Mouse (Mus musculus) brain, embryonic 14.5 days (tissue): ENCODE measurements at regions not wholly inside any gene's neighbourhood (a gene's known extent, or its start where the extent isn't known, plus 50 kb on each side); places are given as distances from the start of the nearest gene placed in this dataset.

Source experiments
- CTCF ChIP-seq: fragments of 200-500 bp; IDR thresholded peaks from 2 replicates; pipeline ENCODE4 v1.5.1; 2012; ENCODE audit warnings: inconsistent platforms, mild to moderate bottlenecking, moderate library complexity, borderline replicate concordance; ENCODE audit not compliant: insufficient read depth, insufficient read length; ENCODE audit errors: extremely low read depth
- POLR2A ChIP-seq: fragments of 200-500 bp; IDR thresholded peaks from 2 replicates; pipeline ENCODE4 v1.6.1; 2012; ENCODE audit warnings: mild to moderate bottlenecking, inconsistent platforms, borderline replicate concordance; ENCODE audit not compliant: poor library complexity, insufficient read depth, insufficient read length, severe bottlenecking; ENCODE audit errors: extremely low read depth

- no peak for TF ChIP-seq POLR2A
- TF ChIP-seq CTCF, result no peak
Measured at GRCm38 (mm10) chr3:143411655-143412054, 529.9 kb upstream of the Pkn2 start.
